Mouse (Mus musculus): ENCODE measurements around the gene Pip5k1b. TPM values are rescaled to one million over a fixed set of nuclear protein-coding genes. Genes with fewer than 3 reads are reported as not detected.

Gene Pip5k1b
- polyA plus RNA-seq, 1 experiment from 2014 or later = 7.0 TPM

GRCm38 (mm10) chr19:24528129-24528730 lies 27.4 kb downstream of the Pip5k1b start:
- no peaks in the 10 kb centered on the region for H3K27me3 ChIP-seq (replicated peaks)
- no peaks in the 10 kb centered on the region for H3K36me3 ChIP-seq
- H3K4me2 ChIP-seq = no peak overlapping the region
- H3K4me3 ChIP-seq = no peak overlapping the region
- peak overlapping the region; percentile 97 for H3K27ac ChIP-seq (replicated peaks)
- H3K9ac ChIP-seq = no peak overlapping the region
- ATAC-seq (ENCODE audit: extremely low read depth, insufficient number of reproducible peaks, low FRiP score, low TSS enrichment) = no peak
- H3K4me1 ChIP-seq = peaks cover 42% of the 10 kb centered on the region
- no peaks in the 10 kb centered on the region for H3K9me3 ChIP-seq
- 66% methylated on average over 4 of the region's 4 CpGs for WGBS

DNA sequence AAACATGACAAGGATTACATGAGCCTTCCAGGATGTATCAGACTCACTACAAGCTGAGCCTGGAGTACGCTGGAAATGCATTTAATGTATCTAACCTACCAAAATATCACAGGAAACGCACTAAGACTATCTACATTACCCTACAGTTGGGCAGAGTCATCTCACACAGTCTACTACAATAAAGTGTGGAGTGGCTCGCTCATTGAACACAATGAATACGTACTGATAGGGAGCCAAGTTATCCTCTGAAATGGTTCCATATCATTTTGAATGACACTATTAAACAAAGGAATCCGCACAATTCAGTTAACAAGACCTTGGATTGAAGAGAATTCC lies 28.1 kb downstream of the Pip5k1b start:
- H3K36me3 ChIP-seq = no peaks in the 10 kb centered on the region
- H3K27me3 ChIP-seq (replicated peaks) = no peaks in the 10 kb centered on the region
- H3K4me2 ChIP-seq = peak overlapping the region; percentile 46
- H3K4me1 ChIP-seq = peaks cover 42% of the 10 kb centered on the region
- peak overlapping the region; percentile 50; the same call in 1 of the 2 replicates for H3K9ac ChIP-seq
- ATAC-seq (ENCODE audit: extremely low read depth, insufficient number of reproducible peaks, low FRiP score, low TSS enrichment) = no peak
- no peak overlapping the region for H3K4me3 ChIP-seq
- 66% methylated on average over 5 of the region's 5 CpGs for WGBS
- H3K9me3 ChIP-seq = no peaks in the 10 kb centered on the region
- peak overlapping the region; percentile 97 for H3K27ac ChIP-seq (replicated peaks)

- WGBS = 46% methylated on average over 15 of the region's 15 CpGs
- Histone ChIP-seq H3K4me1 (peaks cover 47% of the 10 kb centered on the region), H3K27me3 (replicated peaks) (no peaks in the 10 kb centered on the region), H3K27ac (replicated peaks) (peak overlapping the region; percentile 97), H3K9ac (peak overlapping the region; percentile 50), H3K9me3 (no peaks in the 10 kb centered on the region), H3K36me3 (no peaks in the 10 kb centered on the region), H3K4me3 (no peak overlapping the region), H3K4me2 (peak overlapping the region; percentile 46)
- peak; percentile 61; the same call in 1 of the 2 replicates for ATAC-seq (ENCODE audit: extremely low read depth, insufficient number of reproducible peaks, low FRiP score, low TSS enrichment)
Observed at GRCm38 (mm10) chr19:24526731-24527612, 28.7 kb downstream of the Pip5k1b start.

GRCm38 (mm10) chr19:24523476-24524313 lies 32.0 kb downstream of the Pip5k1b start:
- Histone ChIP-seq H3K27me3 (replicated peaks) (no peaks in the 10 kb centered on the region), H3K36me3 (no peaks in the 10 kb centered on the region), H3K4me3 (no peak overlapping the region), H3K9ac (no peak overlapping the region), H3K27ac (replicated peaks) (no peak overlapping the region), H3K4me2 (no peak overlapping the region), H3K4me1 (peaks cover 71% of the 10 kb centered on the region), H3K9me3 (no peaks in the 10 kb centered on the region)
- WGBS = 84% methylated on average over 15 of the region's 15 CpGs
- no peak for ATAC-seq (ENCODE audit: extremely low read depth, insufficient number of reproducible peaks, low FRiP score, low TSS enrichment)

DNA sequence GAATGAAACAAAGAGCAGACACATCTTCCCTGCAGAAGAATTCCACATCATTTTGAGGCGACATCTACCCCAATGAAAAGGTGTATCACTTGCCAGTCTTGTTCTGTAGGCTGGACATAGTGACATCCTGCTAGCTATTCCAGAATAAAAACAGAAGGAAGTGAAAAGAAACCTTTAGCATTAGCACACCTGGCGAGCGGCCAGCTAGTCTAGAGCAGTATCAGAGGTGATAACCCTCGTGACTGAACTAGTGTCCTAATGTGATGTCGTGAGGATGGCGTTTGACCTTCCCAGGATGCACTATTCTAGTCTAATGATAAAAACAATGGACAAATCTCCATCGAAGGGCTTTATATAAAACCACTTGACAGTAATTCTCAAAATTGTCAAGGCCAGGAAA lies 33.7 kb downstream of the Pip5k1b start:
- Histone ChIP-seq H3K36me3 (no peaks in the 10 kb centered on the region), H3K9me3 (no peaks in the 10 kb centered on the region), H3K4me1 (peaks cover 62% of the 10 kb centered on the region), H3K9ac (no peak overlapping the region), H3K4me2 (no peak overlapping the region), H3K4me3 (no peak overlapping the region), H3K27me3 (replicated peaks) (no peaks in the 10 kb centered on the region), H3K27ac (replicated peaks) (no peak overlapping the region)
- WGBS = 50% methylated on average over 7 of the region's 7 CpGs
- ATAC-seq (ENCODE audit: extremely low read depth, insufficient number of reproducible peaks, low FRiP score, low TSS enrichment) = no peak

DNA sequence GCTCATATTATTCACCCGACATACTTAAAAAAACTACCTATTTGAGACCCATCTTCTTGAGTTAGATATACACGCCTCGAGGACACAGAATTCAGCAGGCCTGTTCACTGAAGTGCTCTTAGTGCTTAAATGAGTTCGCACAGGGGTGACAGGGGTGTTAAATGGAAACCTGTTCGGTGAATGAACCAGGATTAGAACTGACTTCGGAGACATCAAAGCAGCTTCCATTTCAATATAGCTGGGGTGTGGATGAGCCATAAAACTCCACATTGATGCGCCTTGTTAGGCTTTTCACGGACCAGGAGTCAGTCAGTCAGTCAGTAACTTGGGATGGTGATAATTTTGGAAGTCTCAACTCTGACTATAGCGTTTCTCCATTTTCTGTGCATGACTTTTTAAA lies 34.5 kb downstream of the Pip5k1b start:
- no peaks in the 10 kb centered on the region for H3K9me3 ChIP-seq
- no peak for ATAC-seq (ENCODE audit: extremely low read depth, insufficient number of reproducible peaks, low FRiP score, low TSS enrichment)
- 68% methylated on average over 9 of the region's 9 CpGs for WGBS
- H3K4me1 ChIP-seq = peaks cover 58% of the 10 kb centered on the region
- H3K27ac ChIP-seq (replicated peaks) = peak overlapping the region; percentile 13; the same call in 1 of the 2 replicates
- no peaks in the 10 kb centered on the region for H3K27me3 ChIP-seq (replicated peaks)
- H3K4me3 ChIP-seq = no peak overlapping the region
- peak overlapping the region; percentile 0; the same call in 1 of the 2 replicates for H3K4me2 ChIP-seq
- H3K36me3 ChIP-seq = no peaks in the 10 kb centered on the region
- H3K9ac ChIP-seq = no peak overlapping the region

- Histone ChIP-seq H3K36me3 (no peaks in the 10 kb centered on the region), H3K9me3 (no peaks in the 10 kb centered on the region), H3K27me3 (replicated peaks) (no peaks in the 10 kb centered on the region), H3K9ac (no peak overlapping the region), H3K27ac (replicated peaks) (no peak overlapping the region; the same call in 1 of the 2 replicates), H3K4me1 (peaks cover 66% of the 10 kb centered on the region), H3K4me2 (no peak overlapping the region), H3K4me3 (no peak overlapping the region)
- WGBS = 60% methylated on average over 6 of the region's 6 CpGs
- no peak for ATAC-seq (ENCODE audit: extremely low read depth, insufficient number of reproducible peaks, low FRiP score, low TSS enrichment)
Observed at GRCm38 (mm10) chr19:24519732-24520409, 35.8 kb downstream of the Pip5k1b start.

DNA sequence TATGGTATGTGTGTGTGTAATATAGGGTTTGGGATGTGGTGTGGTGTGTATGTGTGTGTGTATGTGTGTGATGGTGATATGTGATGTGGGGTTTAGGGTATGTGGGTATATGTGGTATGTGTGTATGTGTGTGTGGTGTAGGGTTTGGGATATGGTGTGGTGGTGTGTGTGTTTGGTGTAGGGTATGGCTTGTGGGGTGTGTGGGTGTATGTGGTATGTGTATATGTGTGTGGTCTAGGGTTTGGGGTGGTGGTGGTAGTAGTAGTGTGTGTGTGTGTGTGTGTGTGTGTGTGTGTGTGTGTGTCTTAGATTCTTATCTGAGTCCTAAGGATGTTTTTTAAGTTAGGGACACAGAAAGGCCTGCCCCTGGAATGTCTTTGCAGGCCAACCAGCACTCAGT lies 37.3 kb downstream of the Pip5k1b start:
- H3K27me3 ChIP-seq (replicated peaks) = no peaks in the 10 kb centered on the region
- H3K9me3 ChIP-seq = no peaks in the 10 kb centered on the region
- no peak; the same call in 1 of the 2 replicates for ATAC-seq (ENCODE audit: extremely low read depth, insufficient number of reproducible peaks, low FRiP score, low TSS enrichment)
- peak overlapping the region; percentile 14; the same call in 1 of the 2 replicates for H3K9ac ChIP-seq
- H3K4me1 ChIP-seq = peaks cover 69% of the 10 kb centered on the region
- no peaks in the 10 kb centered on the region for H3K36me3 ChIP-seq
- no peak overlapping the region for H3K4me2 ChIP-seq
- H3K27ac ChIP-seq (replicated peaks) = no peak overlapping the region
- H3K4me3 ChIP-seq = no peak overlapping the region

DNA sequence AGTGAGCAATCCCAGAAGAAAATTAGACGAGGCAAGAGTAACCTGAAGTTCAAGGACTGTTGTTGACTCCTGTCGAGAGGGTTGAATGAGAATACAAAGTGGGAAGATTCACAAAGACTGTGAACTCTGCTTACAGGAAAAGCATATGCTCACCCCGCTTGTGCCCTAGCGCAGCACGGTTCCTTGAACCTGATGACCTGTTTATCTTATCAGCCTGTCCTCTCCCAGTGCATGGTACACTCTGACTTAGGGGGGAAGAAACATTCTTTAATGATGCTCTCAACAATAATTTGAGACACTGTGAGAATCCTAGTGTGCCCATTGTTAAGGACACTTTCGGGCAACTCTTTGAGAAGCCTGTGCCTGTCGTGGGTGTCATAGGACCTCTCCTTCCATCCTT lies 38.6 kb downstream of the Pip5k1b start:
- Histone ChIP-seq H3K4me2 (no peak overlapping the region), H3K4me3 (no peak overlapping the region), H3K9ac (no peak overlapping the region), H3K27ac (replicated peaks) (no peak overlapping the region), H3K36me3 (no peaks in the 10 kb centered on the region), H3K9me3 (no peaks in the 10 kb centered on the region), H3K27me3 (replicated peaks) (no peaks in the 10 kb centered on the region), H3K4me1 (peaks cover 78% of the 10 kb centered on the region)
- ATAC-seq (ENCODE audit: extremely low read depth, insufficient number of reproducible peaks, low FRiP score, low TSS enrichment) = no peak
- WGBS = 31% methylated on average over 7 of the region's 7 CpGs

- Histone ChIP-seq H3K4me3 (no peak overlapping the region), H3K36me3 (no peaks in the 10 kb centered on the region), H3K9me3 (no peaks in the 10 kb centered on the region), H3K9ac (no peak overlapping the region), H3K4me1 (peaks cover 80% of the 10 kb centered on the region), H3K4me2 (no peak overlapping the region), H3K27me3 (replicated peaks) (no peaks in the 10 kb centered on the region), H3K27ac (replicated peaks) (no peak overlapping the region)
- no peak for ATAC-seq (ENCODE audit: extremely low read depth, insufficient number of reproducible peaks, low FRiP score, low TSS enrichment)
- WGBS = 87% methylated on average over 3 of the region's 3 CpGs
Observed at GRCm38 (mm10) chr19:24515941-24516340, 39.7 kb downstream of the Pip5k1b start.
